Mouse (Mus musculus): ENCODE results near the gene Fam76a.

GRCm38 (mm10) chr4:132883561-132884063 lies 38.7 kb downstream of the Fam76a start:
- 0 out of 2 replicates have a peak, but pooled peaks have one; percentile 29 for TF ChIP-seq POLR2A (IDR thresholded peaks at IDR 0.05; ENCODE audit: borderline replicate concordance, extremely low read depth, low read depth, low read length)
- TF ChIP-seq CTCF (IDR thresholded peaks at IDR 0.05; ENCODE audit: insufficient read depth, low read length), result no peak
